Mouse (Mus musculus) testis, postnatal 14 days (tissue): ENCODE measurements around the gene Msn.

ENCODE experiments used
- DNase-seq: peaks from one replicate; pipeline ENCODE4 v3.0.0; 2021; ENCODE audit warnings: low spot score

Msn gene

DNA sequence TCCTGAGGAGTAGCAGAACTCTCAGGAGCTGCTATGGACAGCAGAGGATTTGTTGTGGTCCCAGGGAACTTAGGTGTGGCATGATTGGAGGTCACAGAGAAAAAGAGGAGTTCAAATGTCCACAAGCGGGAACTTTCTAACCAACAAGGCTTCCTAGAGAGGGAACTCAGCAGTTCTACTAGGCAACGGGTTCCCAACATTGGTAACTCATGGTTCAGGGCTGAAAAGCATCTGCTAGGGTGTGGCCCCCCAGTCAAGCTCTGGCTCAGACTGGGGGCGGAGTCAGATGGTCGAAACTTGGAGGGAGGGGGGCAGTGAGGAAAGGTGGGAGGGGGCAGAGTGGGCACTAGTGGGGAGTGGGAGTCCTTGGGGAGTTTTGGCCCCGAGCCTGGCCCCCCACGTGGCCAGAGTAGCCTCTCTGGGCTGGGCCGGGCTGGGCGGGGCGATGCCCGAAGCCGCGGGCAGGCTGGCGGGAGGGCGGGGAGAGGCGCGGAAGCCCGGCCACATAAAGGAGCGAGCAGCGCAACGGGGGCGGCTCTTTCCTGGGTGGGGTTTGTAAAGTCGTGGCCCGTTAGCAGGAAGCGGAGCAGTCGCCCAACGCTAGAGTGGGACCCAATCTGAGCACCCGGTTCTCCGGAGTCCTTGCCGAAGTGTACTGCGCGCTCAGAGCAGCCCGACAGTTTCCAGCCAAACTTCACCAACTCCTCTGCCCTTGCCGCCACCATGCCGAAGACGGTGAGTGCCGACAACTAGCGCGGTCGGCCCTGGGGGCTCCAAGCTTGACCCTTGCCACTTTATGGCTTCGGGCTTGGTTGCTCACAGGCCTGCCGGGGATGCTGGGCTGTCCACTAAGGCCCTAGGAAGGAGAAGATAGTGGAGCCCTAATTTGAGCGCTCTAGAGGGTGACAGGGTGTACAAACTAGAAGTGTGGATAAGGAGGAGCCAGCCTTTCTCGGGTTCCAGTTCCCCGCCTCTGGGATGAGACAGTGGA is at the start of gene Msn:
TSS of gene Msn (plus strand) at position 534 of the 991 bp plus-strand sequence.
- peak; percentile 26 for DNase-seq

DNA sequence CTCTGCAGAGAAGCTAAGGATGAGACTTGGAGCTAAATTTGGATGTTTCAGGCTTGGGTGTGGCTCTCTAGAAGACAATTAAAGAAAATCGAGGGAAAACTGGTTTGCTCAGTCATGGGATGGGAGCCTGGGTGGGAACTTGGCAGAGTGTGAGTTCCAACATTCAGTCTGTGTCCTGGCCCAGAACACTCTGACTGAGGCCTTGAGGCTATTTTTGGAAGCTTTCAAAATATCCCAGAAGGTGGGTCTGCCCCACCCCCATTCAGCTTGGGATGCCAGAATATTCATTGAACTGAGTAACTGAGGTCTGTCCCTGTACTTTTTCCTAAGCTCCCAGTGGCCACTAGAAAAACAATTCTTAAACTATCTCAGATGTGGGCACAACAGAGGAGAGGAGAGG is 43.0 kb upstream of the Msn start:
- DNase-seq = peak; percentile 16

DNA sequence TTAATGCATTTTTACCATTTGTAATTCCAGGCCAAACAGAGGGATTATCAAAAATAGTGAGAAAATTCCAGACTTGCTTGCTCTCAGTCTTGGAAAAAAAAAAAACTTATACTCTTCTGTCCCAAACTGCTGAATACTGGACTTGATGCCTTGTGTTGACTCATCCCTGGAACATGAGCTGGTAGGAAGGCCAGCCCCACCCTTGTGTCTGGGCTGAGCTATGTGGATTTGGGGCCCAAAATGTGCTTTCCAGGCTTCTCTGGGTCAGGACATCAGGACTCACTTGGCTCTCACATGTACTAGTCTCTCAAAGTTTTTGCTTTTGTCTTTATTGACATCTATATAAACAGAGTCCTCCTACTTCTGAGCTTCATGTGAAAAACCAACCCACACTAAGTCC is 18.1 kb upstream of the Msn start:
- no peak for DNase-seq

DNA sequence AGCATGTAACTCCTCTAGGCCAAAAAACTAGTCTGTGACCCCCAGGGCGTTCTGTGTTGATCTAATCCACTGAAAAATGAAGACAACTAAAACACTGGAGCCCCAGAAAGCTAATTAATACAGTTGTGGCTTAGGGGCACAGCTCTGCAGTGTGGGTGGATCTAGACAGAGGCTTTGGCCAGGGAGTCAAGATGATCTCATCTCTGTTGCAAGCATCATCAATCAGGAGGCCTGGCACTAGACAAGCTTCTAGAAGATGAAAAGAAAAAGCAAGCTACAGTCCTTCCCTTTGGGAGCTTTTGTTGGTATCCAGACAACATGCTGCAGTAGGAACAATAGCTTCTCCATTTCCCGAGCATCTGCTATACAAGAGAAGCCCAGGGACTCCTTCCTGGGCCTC is 9.6 kb upstream of the Msn start:
- DNase-seq = no peak

DNA sequence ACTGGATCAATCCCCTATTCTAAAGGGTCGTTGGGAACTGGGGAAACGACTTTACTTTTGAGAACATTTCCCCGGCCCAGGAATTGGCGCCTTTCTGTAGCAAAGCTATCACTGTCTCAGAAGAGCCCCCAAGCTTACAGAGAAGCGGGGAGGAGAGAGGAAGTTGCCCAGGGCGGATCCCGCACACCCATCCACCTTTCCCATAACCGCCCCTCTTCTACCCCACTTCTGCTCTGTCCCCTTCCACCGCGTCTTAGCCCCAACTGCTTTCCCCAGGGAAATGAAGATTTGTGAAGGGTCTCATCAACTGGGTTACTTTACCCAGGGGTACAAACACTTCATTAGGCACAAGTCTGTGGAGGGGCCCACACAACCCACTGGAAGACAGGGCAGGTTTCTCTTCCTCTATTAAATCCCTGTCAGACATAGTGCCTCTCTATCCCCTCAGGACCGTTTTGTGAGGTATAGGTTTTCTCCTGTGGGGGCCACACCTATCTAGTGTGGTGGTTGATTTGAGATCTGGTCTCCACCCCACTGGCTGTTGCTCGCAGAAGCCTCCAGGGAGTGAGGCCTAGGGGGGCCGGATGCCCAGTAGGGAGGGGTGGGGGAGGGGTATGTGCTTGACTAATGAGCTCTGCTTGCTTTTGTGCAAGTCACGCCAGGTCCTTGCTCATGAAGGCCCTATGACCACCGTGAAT is 820 bp downstream of the Msn start:
- DNase-seq = no peak

DNA sequence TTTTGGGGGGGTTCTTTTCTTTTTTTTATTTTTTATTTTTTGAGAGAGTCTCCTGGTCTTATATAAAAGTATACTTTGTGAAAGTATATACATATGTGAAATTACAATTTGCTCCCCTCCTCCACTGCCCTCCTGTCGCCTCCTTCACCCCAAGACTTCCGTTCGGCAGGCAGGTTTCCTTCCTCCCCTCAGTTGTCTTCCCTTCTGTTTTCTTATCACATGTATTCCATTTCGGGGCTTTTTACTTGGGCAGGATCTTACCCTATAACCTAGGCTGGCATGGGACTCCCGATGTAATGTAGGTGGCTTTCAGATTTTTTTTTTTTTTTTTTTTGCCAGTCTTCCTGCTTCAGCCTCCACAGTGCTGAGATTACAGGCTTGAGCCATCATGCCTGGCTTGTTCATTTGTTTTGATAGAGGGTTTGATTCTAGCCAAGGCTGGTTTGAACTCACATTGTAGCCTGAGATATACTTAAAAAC is 1.7 kb downstream of the Msn start:
- DNase-seq = no peak

DNA sequence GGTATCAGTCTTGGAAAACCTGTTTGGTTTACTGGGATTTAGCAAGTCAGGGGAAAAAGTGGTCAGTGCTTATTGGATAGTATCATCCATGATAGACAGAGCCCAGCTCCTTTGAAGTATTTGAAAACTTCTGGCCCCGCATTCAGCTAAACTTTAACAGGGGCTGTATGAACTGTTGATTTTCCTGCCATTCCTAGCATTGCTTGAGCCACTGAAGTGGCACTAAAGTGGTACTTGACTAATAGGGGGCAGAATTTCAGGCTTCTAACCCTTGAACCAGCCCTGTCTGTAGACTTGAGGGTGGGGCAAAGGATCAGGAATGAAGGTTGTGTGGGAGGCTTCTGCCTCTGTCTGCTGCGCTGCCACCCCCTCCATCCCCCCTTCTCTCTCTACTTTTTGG is 3.2 kb downstream of the Msn start:
- no peak for DNase-seq

DNA sequence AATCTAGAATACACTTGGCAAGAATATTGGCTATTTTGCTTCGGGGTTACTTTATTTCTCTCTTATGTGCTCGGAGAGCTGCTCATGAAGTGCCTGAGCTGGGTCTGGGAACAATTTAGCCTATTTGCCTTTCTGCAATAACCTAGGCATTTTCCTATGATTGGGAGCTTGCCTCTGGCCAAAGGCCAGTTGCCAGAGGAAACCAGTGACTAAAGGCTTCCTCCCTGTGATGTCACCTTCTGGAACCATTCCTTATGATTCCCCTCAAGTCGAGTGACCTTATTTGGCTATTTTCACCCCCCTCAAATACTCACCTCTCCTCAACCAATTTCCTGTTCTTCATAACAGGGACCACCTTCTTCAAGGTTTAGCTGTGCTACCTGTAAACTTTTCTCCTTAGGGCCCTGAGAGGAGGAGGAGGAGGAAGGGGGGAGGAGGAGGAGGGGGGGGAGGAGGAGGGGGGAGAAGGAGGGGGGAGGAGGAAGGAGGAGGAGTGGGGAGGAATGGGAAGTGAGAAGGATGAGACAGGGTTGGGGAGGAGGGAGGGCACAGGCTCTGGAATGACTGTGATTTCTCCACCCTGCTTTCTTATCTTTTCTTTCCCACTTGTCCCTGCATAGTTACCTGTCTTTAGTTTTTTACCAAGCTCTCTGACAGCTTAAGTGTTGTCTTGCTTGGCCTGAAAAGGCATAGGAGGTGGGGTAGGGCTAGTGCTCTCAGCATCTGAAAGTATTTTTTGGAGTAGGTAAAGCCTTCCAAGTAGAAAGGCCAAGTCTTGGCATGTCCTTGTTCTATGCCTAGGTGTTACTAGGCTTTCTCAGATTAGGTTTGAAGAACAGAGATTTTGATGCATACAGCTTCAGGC is 11.8 kb downstream of the Msn start:
- no peak for DNase-seq

DNA sequence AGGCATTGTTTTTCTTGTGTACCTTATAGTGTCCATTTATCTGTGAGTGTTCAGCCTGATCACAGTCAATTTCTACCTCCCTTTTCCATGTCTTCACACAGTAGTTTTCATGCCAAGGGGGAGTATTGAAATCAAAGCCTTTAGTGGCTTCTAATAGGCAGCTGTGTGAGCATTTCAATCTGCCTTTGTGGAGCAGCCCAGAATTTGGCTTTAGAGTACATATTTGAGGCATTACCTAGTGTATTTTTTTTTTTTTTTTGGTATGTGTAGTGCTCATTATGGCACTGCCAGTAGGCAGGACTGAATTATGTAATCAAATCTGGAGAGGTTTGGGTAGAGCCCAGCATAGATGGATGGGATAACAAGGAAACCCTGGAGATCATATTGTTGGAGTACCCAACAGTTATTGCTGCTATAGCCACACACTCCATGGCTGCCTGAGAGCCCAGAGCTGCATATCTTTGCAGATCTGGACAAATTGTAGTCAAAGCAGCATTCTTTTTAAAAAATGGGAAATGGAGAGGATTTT is 17.3 kb downstream of the Msn start:
- no peak for DNase-seq

DNA sequence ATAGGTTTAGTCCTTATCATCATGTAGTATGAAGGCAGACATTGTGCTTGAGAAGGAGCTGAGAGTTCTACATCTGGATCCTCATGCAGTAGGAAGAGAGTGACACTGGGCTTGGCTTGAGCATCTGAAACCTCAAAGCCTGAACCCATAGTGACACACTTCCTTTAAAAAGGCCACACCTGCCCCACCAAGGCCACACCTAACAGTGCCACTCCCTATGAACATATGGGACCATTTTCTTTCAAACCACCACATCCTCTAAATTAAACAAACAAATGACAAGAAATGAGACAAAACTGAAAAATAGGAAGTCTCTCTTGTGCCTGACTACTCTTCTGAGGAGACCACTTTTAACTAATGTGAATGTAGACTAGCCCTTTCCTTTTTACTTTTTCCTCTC is 19.7 kb downstream of the Msn start:
- no peak for DNase-seq

DNA sequence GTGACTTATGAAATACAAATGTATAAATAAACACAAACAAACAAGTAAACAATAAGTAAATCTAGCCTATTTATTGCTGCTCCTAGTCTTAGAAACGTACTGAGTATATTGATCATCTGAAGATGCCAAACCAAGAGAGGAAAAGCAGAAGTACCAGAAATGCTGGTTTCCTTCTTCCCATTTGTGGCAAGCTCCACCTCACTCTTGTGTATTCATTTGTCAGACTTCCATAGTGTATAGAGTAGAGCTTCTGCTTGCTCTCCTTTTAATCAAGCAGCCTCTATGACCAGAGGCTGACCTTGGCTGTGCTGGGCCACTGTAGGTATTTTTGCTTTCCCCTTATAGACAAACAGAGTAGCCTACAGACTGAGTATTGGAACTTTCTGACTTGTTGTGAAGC is 21.5 kb downstream of the Msn start:
- no peak for DNase-seq

DNA sequence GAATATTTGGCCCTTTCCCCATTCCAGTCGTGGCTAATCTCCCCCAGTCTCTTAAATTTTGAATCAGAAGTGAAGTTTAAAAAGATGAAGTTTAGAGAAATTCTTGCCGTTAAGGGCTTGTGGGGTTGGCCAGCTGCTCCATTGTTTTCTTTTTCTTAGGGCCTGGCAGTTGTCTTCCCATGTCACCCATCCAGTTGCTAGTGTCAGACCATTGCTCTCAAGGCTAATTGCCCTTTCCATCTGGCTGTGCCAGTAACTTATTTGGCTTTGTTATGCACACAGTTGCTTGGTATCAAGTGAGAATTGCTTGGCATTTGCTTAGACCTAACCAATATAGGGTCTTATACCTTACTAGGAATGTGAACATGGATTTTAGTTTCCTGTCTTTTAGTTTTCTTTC is 24.2 kb downstream of the Msn start:
- DNase-seq = no peak

DNA sequence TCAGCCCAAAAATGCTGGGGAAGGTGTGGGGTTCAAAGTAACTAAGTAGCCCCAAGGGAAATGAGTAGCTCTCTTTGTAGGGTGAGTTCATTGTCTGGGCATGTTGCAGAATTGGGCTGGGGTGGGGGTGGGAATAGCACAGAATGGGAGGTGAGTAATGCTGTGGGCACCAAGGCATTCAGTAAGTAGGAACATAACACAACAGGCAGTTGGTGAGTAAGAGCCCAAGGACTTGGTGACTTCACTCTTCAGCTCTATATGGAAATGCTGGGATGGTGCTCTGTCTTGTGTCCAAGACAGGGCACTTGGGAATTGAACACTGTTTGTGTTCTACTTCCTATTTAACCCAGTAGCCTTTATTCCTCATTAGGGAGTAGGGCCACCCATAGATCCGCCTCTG is 26.1 kb downstream of the Msn start:
- DNase-seq = no peak

DNA sequence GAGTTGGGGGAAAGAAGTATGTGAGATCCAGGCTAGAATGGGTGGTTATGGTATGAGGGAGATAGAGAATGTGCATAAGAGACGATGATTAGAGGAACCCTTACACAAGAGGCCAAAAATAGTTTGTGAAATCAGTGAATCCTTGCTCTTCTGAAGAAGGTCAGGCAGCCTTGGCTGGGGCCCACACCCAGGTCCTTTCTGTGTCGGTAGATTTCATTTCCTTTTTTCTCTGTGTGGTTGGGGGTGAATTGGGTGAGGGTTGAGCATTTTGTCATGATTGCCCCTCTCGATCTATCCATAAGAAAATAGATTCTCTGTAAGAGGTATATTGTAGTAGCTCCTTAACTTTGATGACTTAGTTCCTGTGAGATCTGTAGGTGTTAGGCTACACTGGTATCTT is 31.0 kb downstream of the Msn start:
- DNase-seq = no peak

DNA sequence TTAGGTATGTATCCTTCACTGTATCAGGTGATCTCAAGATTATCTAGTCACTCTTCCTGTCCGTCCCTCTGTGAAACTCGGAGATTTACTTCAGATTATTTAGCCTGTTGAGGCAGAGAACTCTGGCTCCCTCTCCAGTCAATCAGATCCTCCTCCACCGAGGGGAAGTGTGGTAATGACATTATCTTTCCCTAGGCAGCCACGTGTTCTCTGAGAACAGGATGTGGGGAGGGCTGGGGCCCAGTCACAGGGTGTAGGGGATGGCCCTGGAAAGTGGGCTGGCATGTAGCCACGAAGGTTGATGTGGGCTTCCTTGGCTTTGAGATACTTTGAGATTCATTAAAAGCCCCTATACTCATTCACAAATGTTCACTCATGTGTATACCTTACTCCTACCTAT is 34.3 kb downstream of the Msn start:
- no peak for DNase-seq

DNA sequence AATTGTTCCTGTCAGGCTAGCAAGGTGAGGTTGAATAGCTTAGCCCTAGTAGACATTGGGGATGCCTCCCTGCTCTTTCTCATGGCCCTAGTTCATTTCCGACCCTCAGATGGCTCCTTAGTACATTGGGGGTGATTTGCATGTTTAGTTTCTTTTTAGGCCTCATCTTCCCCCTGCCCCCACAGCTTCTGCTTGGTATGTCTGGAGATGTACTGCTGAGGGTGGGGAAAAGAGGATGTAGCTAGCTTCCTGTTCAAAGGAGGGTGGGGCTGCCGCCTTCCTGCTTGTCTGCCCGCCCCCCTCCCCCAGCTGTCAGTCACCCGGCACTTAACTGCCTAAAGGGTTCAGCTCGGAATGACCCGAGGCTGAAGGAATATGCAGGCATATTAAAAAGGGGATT is 34.8 kb downstream of the Msn start:
- no peak for DNase-seq

DNA sequence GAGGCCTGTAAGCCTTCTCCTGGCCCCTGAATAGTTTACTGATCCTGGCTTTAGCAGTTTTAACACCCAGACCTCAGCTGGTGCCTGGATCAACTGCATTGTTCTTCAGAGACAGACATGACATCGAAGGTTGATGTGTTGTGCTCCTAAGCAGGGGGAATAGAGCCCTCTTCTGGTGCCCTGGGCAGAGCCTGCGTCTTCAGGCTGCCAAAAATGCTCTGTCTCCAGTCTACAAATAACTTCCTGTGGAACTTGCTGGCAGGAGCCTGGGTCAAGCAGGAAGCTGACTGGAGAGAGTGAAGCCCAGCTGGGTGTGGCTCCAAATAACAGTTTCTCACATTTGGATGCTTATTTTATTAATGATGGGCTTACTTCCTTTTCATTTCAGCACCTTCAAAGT is 37.4 kb downstream of the Msn start:
- peak; percentile 4 for DNase-seq

DNA sequence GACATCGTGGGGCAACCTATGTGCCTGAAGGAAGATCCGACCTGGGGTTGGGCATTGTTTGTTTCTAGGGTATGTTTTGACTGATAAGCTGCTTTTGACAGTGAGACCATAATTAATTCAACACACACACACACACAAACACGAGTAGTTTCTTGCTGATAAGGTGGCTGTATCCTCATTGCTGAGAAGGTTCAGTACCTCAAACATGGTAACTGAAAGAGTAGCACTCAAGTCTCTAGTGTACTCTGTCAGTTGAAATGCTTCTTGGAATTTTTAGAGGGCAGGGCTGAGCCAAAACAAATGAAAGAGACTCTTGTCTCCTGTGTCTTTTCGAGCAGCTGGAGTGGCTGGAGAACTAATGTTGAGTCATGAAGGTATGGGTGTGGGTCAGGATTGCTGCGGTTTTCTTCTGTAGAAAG is 38.4 kb downstream of the Msn start:
- DNase-seq = no peak

DNA sequence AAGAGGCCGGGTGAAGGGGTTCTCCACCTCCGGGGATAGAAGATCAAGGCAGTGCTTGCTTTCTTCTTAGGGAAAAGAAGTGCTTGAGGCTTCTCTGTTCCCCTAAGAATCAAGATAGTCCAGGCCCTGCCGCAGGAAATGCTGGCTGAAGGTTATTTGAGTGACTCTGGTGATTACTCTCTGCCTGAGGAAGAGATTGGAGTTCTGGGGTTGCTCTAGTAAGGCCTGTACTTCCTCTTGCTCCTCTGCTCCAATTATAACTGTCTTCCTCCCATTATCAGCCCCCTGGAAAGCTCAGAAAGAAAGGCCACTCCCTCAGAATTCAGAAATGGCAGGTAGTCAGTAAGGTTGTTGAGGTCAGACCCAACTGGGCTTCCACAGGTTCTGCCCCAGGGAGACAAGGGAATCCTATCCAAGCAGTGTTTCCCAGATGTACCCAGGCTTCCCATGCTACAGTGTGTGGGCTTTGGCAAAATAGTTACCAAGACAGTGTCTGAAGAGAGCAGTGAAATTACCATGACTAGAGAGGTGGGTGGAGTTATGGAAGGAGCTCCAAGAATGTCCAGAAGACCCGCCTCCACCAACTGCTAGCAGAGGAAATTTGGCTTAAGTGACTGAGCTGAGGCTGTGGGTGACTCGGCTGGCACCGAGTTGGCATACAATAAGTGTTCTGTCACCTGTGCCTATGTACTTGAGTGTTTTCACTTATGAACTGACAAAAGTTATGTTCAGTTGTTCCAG is 39.2 kb downstream of the Msn start:
- no peak for DNase-seq

DNA sequence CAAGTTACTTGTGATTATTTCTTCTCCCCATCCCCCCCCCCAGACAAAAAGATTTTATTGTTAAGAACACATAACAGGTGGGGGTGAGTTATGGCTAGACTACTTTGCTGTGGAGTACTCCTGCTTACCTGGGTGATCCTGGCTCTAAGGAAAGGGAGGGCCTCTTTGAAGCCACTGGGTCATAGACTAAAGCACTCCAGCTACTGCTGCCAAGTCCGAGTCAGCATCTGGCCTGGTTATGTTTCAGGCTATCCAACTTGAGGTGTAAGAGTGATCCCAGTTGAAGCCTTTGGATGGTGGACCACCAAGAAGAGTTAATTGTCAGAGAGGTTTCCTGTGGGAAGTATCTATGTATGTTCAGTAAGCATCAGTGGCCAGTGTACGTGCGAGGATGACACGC is 39.7 kb downstream of the Msn start:
- DNase-seq = no peak

DNA sequence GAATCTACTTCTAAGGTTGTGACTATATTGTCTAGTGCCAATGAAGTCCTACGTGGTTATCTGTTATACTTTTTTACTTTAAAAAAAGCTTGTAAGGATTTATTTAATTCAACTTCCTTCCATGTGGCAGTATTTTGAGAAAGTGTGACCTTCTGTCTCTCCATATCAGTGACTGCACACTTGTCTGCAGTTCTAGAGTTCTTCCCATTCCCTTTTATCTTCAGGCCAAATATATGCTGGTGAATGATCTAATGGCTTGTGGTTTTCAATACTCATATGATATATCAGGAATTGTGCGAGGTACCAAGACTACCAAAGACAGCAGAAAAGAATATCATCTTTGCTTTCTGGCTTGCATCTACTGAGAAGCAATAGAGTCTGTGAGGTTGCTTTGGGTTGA is 43.4 kb downstream of the Msn start:
- no peak for DNase-seq
